Mouse (Mus musculus) intestine, embryonic 14.5 days (tissue): ENCODE results near the gene Echs1. TPM values are rescaled to one million over a fixed set of nuclear protein-coding genes. Genes with fewer than 3 reads are reported as not detected.

Experiments used
- ATAC-seq: fragments of 200-750 bp; cut with Nextera tagmentation; replicated peaks from 2 replicates; pipeline ENCODE4 v1.8.0; 2017; ENCODE audit warnings: low read depth, moderate number of reproducible peaks, moderate TSS enrichment, moderate library complexity; ENCODE audit not compliant: low FRiP score, low TSS enrichment
- DNase-seq: peaks from one replicate; pipeline ENCODE4 v3.0.0-alpha.2; 2018; ENCODE audit warnings: low spot score
- H3K27ac ChIP-seq: fragments of 300-500 bp; sonication (generic); 2 replicates; pipeline ENCODE4 v1.5.1; 2014; ENCODE audit warnings: low read depth, mild to moderate bottlenecking, control low read depth
- H3K27me3 ChIP-seq: fragments of 300-500 bp; sonication (generic); replicated peaks from 2 replicates; pipeline ENCODE4 v1.6.1; 2014; ENCODE audit warnings: low read length, control low read depth; ENCODE audit not compliant: control insufficient read depth, insufficient read depth
- H3K36me3 ChIP-seq: fragments of 300-500 bp; sonication (generic); 2 replicates; pipeline ENCODE4 v1.6.1; 2014; ENCODE audit warnings: low read length, control low read depth; ENCODE audit not compliant: control insufficient read depth, insufficient read depth
- H3K4me1 ChIP-seq: fragments of 300-500 bp; sonication (generic); replicated peaks from 2 replicates; pipeline ENCODE4 v1.6.1; 2014; ENCODE audit warnings: low read length, control low read depth, mixed read lengths; ENCODE audit not compliant: control insufficient read depth, insufficient read depth
- H3K4me2 ChIP-seq: fragments of 300-500 bp; sonication (generic); 2 replicates; pipeline ENCODE4 v1.6.1; 2014; ENCODE audit warnings: low read length
- H3K4me3 ChIP-seq: fragments of 300-500 bp; sonication (generic); 2 replicates; pipeline ENCODE4 v1.5.1; 2014; ENCODE audit warnings: low read depth, low read length, control low read depth, mixed read lengths
- H3K9ac ChIP-seq: fragments of 300-500 bp; sonication (generic); 2 replicates; pipeline ENCODE4 v1.6.1; 2014; ENCODE audit warnings: mild to moderate bottlenecking, low read length
- H3K9me3 ChIP-seq: fragments of 300-500 bp; sonication (generic); 2 replicates; pipeline ENCODE4 v1.6.1; 2016; ENCODE audit warnings: low read length, control low read depth; ENCODE audit not compliant: control insufficient read depth
- WGBS: fragments of 180-500 bp; shearing (Covaris S2); extraction: QIAGEN DNeasy Blood & Tissue Kit; methylation state at CpG from one replicate; pipeline ENCODE4 v1.1.7; 2014; 5-methylcytosine and 5-hydroxymethylcytosine counted together
- polyA plus RNA-seq: library from polyadenylated mRNA; unstranded; fragments of >200 nt; fragmentation: Nextera tagmentation; extraction: Ambion mirVana; gene quantifications from 2 replicates; pipeline ENCODE4 v1.2.1, GENCODE M21; 2014

The Echs1 gene
- polyA plus RNA-seq, 1 experiment from 2014 or later, result 177 TPM

DNA sequence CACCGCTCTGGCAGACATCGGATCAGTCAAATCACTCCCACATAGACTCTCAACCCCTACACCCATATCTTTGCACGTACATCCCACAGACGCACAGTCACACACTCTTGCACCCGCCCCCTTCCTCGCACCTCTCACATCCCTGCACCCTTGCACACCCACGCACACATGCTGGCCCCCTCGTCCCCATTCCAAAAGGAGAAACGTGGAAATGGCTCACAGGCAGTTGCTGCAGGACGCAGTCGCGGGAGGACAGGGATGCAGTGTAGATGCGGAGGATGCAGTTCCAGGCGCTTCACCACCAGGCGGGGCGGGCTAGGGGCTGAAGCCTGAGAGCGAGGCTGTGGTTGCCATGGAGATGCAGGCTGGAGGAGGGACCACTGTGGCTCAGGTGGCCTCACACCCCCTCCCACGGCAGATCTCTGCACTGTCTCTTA lies 34.0 kb downstream of the Echs1 start, which contains the start of gene Caly:
Gene Caly, minus strand, starts transcription at position 307 of the 437 bp plus-strand sequence.
- H3K4me3 ChIP-seq, result no peak within 1 kb of the TSS

GRCm38 (mm10) chr7:140081408-140082241 lies 34.7 kb downstream of the Echs1 start:
- H3K27me3 ChIP-seq, result peaks cover 38% of the 10 kb centered on the region
- H3K9me3 ChIP-seq, result no peaks in the 10 kb centered on the region
- H3K4me1 ChIP-seq, result peaks cover 3% of the 10 kb centered on the region; the same call in 1 of the 2 replicates
- no peak overlapping the region for H3K4me3 ChIP-seq
- no peaks in the 10 kb centered on the region for H3K36me3 ChIP-seq
- WGBS, result 26% methylated on average over 20 of the region's 20 CpGs
- no peak overlapping the region for H3K27ac ChIP-seq
- DNase-seq, result no peak
- 0 out of 2 replicates have a peak, but pooled peaks have one; percentile 33 for ATAC-seq
- H3K9ac ChIP-seq, result no peak overlapping the region
- H3K4me2 ChIP-seq, result no peak overlapping the region

More for the DNA sequence above, 34.0 kb downstream of the Echs1 start, which contains the start of gene Caly:
- no peak within 1 kb of the TSS for H3K27ac ChIP-seq
- H3K27me3 ChIP-seq, result peaks cover 38% of the 10 kb centered on the region
- DNase-seq (peak; percentile 70), ATAC-seq (peak; percentile 23; the same call in 1 of the 2 replicates)
- peaks cover 3% of the 10 kb centered on the region; the same call in 1 of the 2 replicates for H3K4me1 ChIP-seq
- 6% methylated on average over 18 of the region's 18 CpGs for WGBS
- no peak within 1 kb of the TSS for H3K9ac ChIP-seq
- H3K36me3 ChIP-seq, result no peaks in the 10 kb centered on the region
- H3K9me3 ChIP-seq, result no peaks in the 10 kb centered on the region
- H3K4me2 ChIP-seq, result no peak within 1 kb of the TSS

GRCm38 (mm10) chr7:140080503-140081156 lies 35.6 kb downstream of the Echs1 start:
- no peaks in the 10 kb centered on the region for H3K9me3 ChIP-seq
- no peak overlapping the region for H3K27ac ChIP-seq
- no peak overlapping the region for H3K9ac ChIP-seq
- ATAC-seq, result peak; percentile 59; the same call in 1 of the 2 replicates
- peak overlapping the region; percentile 47 for H3K4me2 ChIP-seq
- H3K4me3 ChIP-seq, result peak overlapping the region; percentile 28
- DNase-seq, result peak; percentile 76
- H3K4me1 ChIP-seq, result peaks cover 3% of the 10 kb centered on the region; the same call in 1 of the 2 replicates
- no peaks in the 10 kb centered on the region for H3K36me3 ChIP-seq
- WGBS, result 4% methylated on average over 24 of the region's 24 CpGs
- H3K27me3 ChIP-seq, result peaks cover 38% of the 10 kb centered on the region

- Histone ChIP-seq H3K9me3 (no peaks in the 10 kb centered on the region), H3K4me2 (no peak overlapping the region), H3K36me3 (no peaks in the 10 kb centered on the region), H3K27ac (no peak overlapping the region), H3K4me1 (peaks cover 3% of the 10 kb centered on the region; the same call in 1 of the 2 replicates), H3K27me3 (peaks cover 38% of the 10 kb centered on the region), H3K4me3 (no peak overlapping the region), H3K9ac (no peak overlapping the region)
- peak; percentile 78 for DNase-seq
- WGBS, result 5% methylated on average over 5 of the region's 5 CpGs
- ATAC-seq, result no peak
Observed at GRCm38 (mm10) chr7:140078711-140079110, 37.6 kb downstream of the Echs1 start.

DNA sequence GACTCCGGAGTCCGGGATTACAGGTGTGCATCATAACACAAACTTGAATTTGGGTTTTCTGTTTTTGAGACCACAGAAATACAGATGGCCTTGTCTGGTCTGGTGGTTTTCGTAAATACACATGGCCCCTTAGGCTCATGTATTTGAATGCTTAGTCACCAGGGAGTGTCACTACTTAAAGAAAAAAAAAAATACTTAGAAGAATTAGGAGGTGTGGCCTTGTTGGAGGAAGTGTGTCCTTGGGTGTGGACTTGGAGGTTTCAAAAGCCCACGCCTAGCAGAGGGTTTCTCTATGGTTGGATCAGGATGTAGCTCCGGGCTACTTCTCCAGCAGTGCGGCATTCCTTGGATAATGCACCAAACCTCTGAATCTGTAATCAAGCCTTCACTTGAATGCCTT lies 38.6 kb downstream of the Echs1 start:
- peaks cover 3% of the 10 kb centered on the region; the same call in 1 of the 2 replicates for H3K4me1 ChIP-seq
- no peak overlapping the region for H3K27ac ChIP-seq
- WGBS, result 73% methylated on average over 6 of the region's 6 CpGs
- H3K9ac ChIP-seq, result no peak overlapping the region
- H3K36me3 ChIP-seq, result no peaks in the 10 kb centered on the region
- DNase-seq (no peak), ATAC-seq (no peak)
- H3K4me2 ChIP-seq, result no peak overlapping the region
- H3K4me3 ChIP-seq, result no peak overlapping the region
- H3K9me3 ChIP-seq, result no peaks in the 10 kb centered on the region
- peaks cover 35% of the 10 kb centered on the region for H3K27me3 ChIP-seq

DNA sequence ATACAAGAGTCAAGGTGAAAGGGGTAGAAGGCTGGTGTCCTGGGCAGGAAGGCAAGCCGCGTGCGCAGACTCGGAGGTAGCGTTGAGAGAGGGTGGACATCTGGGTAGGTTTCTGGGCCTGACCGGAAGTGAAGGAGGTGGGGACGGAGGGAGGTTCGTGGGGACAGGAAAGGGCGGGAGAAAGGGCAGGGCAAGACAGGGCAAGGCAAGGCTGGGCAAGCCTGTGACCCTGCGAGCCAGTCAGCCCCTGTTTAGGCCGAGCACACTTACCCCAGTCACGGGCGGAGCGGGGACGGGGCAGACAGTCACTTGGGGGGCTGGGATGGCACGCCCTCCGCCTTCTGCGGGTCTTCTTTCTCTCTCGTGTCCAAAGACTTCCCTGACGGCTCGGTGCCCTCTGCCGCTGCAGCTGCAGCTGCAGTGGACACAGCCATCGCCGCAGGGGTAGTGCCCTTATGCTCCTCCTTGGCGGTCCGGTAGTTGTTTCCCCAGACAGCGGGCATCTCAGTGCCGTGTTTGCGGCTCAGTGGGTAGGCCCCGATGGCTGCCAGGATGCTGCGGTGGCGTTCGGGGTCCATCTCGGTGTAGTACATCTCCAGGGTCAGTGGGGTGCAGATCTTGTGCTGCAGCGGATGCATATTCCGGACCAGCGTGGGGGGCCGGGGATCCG lies 46.1 kb downstream of the Echs1 start:
- 28% methylated on average over 38 of the region's 39 CpGs for WGBS
- Histone ChIP-seq H3K4me3 (0 out of 2 replicates have a peak overlapping the region, but pooled peaks have one; percentile 9), H3K9ac (peak overlapping the region; percentile 44), H3K4me2 (peak overlapping the region; percentile 48), H3K36me3 (no peaks in the 10 kb centered on the region), H3K27ac (no peak overlapping the region), H3K27me3 (peaks cover 13% of the 10 kb centered on the region; the same call in 1 of the 2 replicates), H3K4me1 (no peaks in the 10 kb centered on the region), H3K9me3 (no peaks in the 10 kb centered on the region)
- DNase-seq (no peak), ATAC-seq (no peak)

DNA sequence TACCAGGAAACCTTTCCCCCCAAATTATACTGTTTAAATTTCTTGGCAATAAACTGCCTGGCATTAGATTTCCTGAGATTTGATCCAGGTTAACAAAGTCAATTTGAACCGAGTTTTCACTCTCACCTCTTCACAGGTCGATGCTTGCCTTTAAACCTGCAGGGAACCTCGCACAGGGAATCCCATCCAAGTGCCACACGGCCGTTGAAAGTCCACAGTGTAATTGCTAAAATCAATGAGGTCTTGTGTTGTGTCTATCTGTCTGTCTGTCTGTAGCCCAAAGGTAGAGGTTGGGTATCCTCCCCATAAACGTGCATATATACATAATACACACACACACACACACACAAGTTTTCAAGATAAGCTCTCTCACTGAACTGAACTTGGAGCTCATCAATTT lies 48.9 kb downstream of the Echs1 start:
- no peak overlapping the region for H3K27ac ChIP-seq
- no peaks in the 10 kb centered on the region for H3K4me1 ChIP-seq
- WGBS, result 67% methylated on average over 6 of the region's 6 CpGs
- peaks cover 39% of the 10 kb centered on the region for H3K27me3 ChIP-seq
- no peak overlapping the region for H3K9ac ChIP-seq
- no peaks in the 10 kb centered on the region for H3K9me3 ChIP-seq
- DNase-seq (no peak), ATAC-seq (no peak)
- H3K36me3 ChIP-seq, result no peaks in the 10 kb centered on the region
- H3K4me3 ChIP-seq, result no peak overlapping the region
- no peak overlapping the region for H3K4me2 ChIP-seq

DNA sequence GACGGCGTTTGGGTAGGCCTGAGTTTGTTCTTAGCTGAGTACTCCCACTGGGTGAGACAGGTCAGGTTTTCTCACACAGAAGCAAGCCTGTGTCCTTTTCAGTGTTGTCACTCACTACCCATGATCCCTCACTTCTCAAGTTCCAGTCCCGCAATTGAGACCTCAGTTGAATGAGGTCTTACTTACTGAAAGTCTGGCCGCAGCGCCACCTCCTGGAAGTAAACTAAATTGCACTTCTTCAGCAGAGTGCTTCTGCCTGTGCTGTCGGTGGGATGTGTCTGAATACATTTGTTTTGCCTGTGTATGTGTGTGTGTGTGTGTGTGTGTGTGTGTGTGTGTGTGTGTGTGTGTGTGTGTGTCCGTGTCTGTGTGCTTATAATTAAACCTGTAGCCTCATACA lies 53.2 kb downstream of the Echs1 start:
- Histone ChIP-seq H3K9me3 (no peaks in the 10 kb centered on the region), H3K27me3 (peaks cover 78% of the 10 kb centered on the region), H3K27ac (no peak overlapping the region), H3K4me1 (peaks cover 13% of the 10 kb centered on the region), H3K4me2 (no peak overlapping the region), H3K36me3 (no peaks in the 10 kb centered on the region), H3K4me3 (no peak overlapping the region), H3K9ac (no peak overlapping the region)
- ATAC-seq (no peak), DNase-seq (peak; percentile 77)
- 22% methylated on average over 7 of the region's 7 CpGs for WGBS
